Mouse (Mus musculus) brain, adult 2 months (tissue): ENCODE results near the gene Wars.

Experiments
- DNase-seq: peaks from one replicate; pipeline ENCODE4 v3.0.0; 2011; ENCODE audit warnings: low read depth, low spot score

Wars gene

GRCm38 (mm10) chr12:108893715-108894431 is at the start of gene Wars:
Gene Wars, minus strand, starts transcription at chr12:108894174.
- peak; percentile 99 for DNase-seq

- DNase-seq = peak; percentile 86
Measured at GRCm38 (mm10) chr12:108942203-108942923, 48.4 kb upstream of the Wars start.

- DNase-seq = no peak
Measured at GRCm38 (mm10) chr12:108941282-108941681, 47.3 kb upstream of the Wars start.

GRCm38 (mm10) chr12:108940255-108940654 is 46.3 kb upstream of the Wars start:
- DNase-seq = no peak

GRCm38 (mm10) chr12:108939317-108939716 is 45.3 kb upstream of the Wars start:
- no peak for DNase-seq

- DNase-seq = no peak
Measured at GRCm38 (mm10) chr12:108938844-108939243, 44.9 kb upstream of the Wars start.

- no peak for DNase-seq
Measured at GRCm38 (mm10) chr12:108937506-108937905, 43.5 kb upstream of the Wars start.

- peak; percentile 47 for DNase-seq
Measured at GRCm38 (mm10) chr12:108936834-108937233, 42.9 kb upstream of the Wars start.

- no peak for DNase-seq
Measured at GRCm38 (mm10) chr12:108934231-108934630, 40.3 kb upstream of the Wars start.

GRCm38 (mm10) chr12:108932113-108932512 is 38.1 kb upstream of the Wars start:
- no peak for DNase-seq

GRCm38 (mm10) chr12:108931341-108932053 is 37.5 kb upstream of the Wars start:
- DNase-seq = no peak

- DNase-seq = peak; percentile 50
Measured at GRCm38 (mm10) chr12:108929475-108929874, 35.5 kb upstream of the Wars start.

GRCm38 (mm10) chr12:108928249-108928648 is 34.3 kb upstream of the Wars start:
- no peak for DNase-seq

GRCm38 (mm10) chr12:108926606-108927111 is 32.7 kb upstream of the Wars start:
- no peak for DNase-seq

- DNase-seq = no peak
Measured at GRCm38 (mm10) chr12:108918753-108919152, 24.8 kb upstream of the Wars start.

- no peak for DNase-seq
Measured at GRCm38 (mm10) chr12:108917509-108917908, 23.5 kb upstream of the Wars start.

GRCm38 (mm10) chr12:108916447-108917042 is 22.6 kb upstream of the Wars start:
- DNase-seq = no peak

- DNase-seq = peak; percentile 93
Measured at GRCm38 (mm10) chr12:108915893-108916292, 21.9 kb upstream of the Wars start.

- DNase-seq = no peak
Measured at GRCm38 (mm10) chr12:108914709-108915340, 20.9 kb upstream of the Wars start.

GRCm38 (mm10) chr12:108914198-108914597 is 20.2 kb upstream of the Wars start:
- no peak for DNase-seq

- no peak for DNase-seq
Measured at GRCm38 (mm10) chr12:108912442-108912841, 18.5 kb upstream of the Wars start.
